Mouse (Mus musculus): ENCODE measurements at regions not wholly inside any gene's neighbourhood (a gene's known extent, or its start where the extent isn't known, plus 50 kb on each side); places are given as distances from the start of the nearest gene placed in this dataset.

DNA sequence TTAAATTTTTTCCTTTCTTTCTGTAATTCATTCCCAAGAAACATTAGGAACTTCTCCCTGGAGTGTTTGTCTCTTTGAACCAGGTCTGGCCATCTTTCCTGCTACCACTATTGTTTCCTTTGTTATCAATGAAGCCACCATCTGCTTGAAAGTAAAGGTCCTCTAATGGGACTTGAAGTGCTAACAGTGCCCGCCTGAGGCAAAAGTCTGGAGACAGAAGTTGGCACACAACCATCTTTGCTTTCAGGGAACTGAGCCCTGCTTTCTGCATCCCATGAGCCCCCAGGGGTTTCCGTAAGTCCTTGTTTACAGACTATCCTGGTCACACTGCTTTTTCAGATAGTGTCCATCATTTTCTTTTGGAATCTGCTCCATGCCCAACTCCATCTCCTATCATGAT is 546.2 kb upstream of the Mpdz start:
- Histone ChIP-seq H3K27ac (ENCODE audit: insufficient read depth, low read length) (no peak overlapping the region), H3K4me3 (ENCODE audit: extremely low read depth, insufficient read depth, insufficient read length) (no peak overlapping the region), H3K36me3 (ENCODE audit: control insufficient read depth, insufficient read depth, low read length) (no peaks in the 10 kb centered on the region), H3K27me3 (ENCODE audit: control insufficient read depth, insufficient read depth, low read length) (no peaks in the 10 kb centered on the region), H3K4me1 (ENCODE audit: control insufficient read depth, insufficient read depth, insufficient read length) (no peaks in the 10 kb centered on the region)
- no peak for DNase-seq (ENCODE audit: low read depth in 1 of 2, low spot score in 2 of 2)
- TF ChIP-seq POLR2A (IDR thresholded peaks at IDR 0.05; ENCODE audit: low read depth, low read length) (no peak), CTCF (IDR thresholded peaks at IDR 0.05; ENCODE audit: extremely low read depth, insufficient read depth, insufficient read length, insufficient replicate concordance) (no peak)
- 89% methylated on average over 2 of the region's 2 CpGs for WGBS

- no peak for DNase-seq (ENCODE audit: low read depth in 1 of 2, low spot score in 2 of 2)
- Histone ChIP-seq H3K4me3 (ENCODE audit: extremely low read depth, insufficient read depth, insufficient read length) (no peak overlapping the region), H3K27me3 (ENCODE audit: control insufficient read depth, insufficient read depth, low read length) (no peaks in the 10 kb centered on the region), H3K27ac (ENCODE audit: insufficient read depth, low read length) (no peak overlapping the region), H3K4me1 (ENCODE audit: control insufficient read depth, insufficient read depth, insufficient read length) (no peaks in the 10 kb centered on the region), H3K36me3 (ENCODE audit: control insufficient read depth, insufficient read depth, low read length) (no peaks in the 10 kb centered on the region)
- TF ChIP-seq POLR2A (IDR thresholded peaks at IDR 0.05; ENCODE audit: low read depth, low read length) (no peak), CTCF (IDR thresholded peaks at IDR 0.05; ENCODE audit: extremely low read depth, insufficient read depth, insufficient read length, insufficient replicate concordance) (no peak)
- WGBS: 80% methylated on average over 4 of the region's 4 CpGs
Observed at GRCm38 (mm10) chr4:81986616-81987015, 544.0 kb upstream of the Mpdz start.

GRCm38 (mm10) chr4:81981811-81982210 is 539.2 kb upstream of the Mpdz start:
- H3K27me3 ChIP-seq (ENCODE audit: control insufficient read depth, insufficient read depth, low read length): no peaks in the 10 kb centered on the region
- 79% methylated on average over 1 of the region's 1 CpGs for WGBS
- no peak for DNase-seq (ENCODE audit: low read depth in 1 of 2, low spot score in 2 of 2)
- no peak for TF ChIP-seq POLR2A (IDR thresholded peaks at IDR 0.05; ENCODE audit: low read depth, low read length)
- no peak for TF ChIP-seq CTCF (IDR thresholded peaks at IDR 0.05; ENCODE audit: extremely low read depth, insufficient read depth, insufficient read length, insufficient replicate concordance)
- no peaks in the 10 kb centered on the region for H3K4me1 ChIP-seq (ENCODE audit: control insufficient read depth, insufficient read depth, insufficient read length)
- H3K36me3 ChIP-seq (ENCODE audit: control insufficient read depth, insufficient read depth, low read length): no peaks in the 10 kb centered on the region
- no peak overlapping the region for H3K4me3 ChIP-seq (ENCODE audit: extremely low read depth, insufficient read depth, insufficient read length)
- no peak overlapping the region for H3K27ac ChIP-seq (ENCODE audit: insufficient read depth, low read length)

- Histone ChIP-seq H3K4me1 (ENCODE audit: control insufficient read depth, insufficient read depth, insufficient read length) (no peaks in the 10 kb centered on the region), H3K36me3 (ENCODE audit: control insufficient read depth, insufficient read depth, low read length) (no peaks in the 10 kb centered on the region), H3K4me3 (ENCODE audit: extremely low read depth, insufficient read depth, insufficient read length) (no peak overlapping the region), H3K27me3 (ENCODE audit: control insufficient read depth, insufficient read depth, low read length) (no peaks in the 10 kb centered on the region), H3K27ac (ENCODE audit: insufficient read depth, low read length) (no peak overlapping the region)
- TF ChIP-seq POLR2A (IDR thresholded peaks at IDR 0.05; ENCODE audit: low read depth, low read length) (no peak), CTCF (IDR thresholded peaks at IDR 0.05; ENCODE audit: extremely low read depth, insufficient read depth, insufficient read length, insufficient replicate concordance) (no peak)
- DNase-seq (ENCODE audit: low read depth in 1 of 2, low spot score in 2 of 2): no peak
- WGBS: 76% methylated on average over 10 of the region's 10 CpGs
Observed at GRCm38 (mm10) chr4:81970472-81970871, 527.9 kb upstream of the Mpdz start.

- Histone ChIP-seq H3K36me3 (ENCODE audit: control insufficient read depth, insufficient read depth, low read length) (no peaks in the 10 kb centered on the region), H3K4me1 (ENCODE audit: control insufficient read depth, insufficient read depth, insufficient read length) (no peaks in the 10 kb centered on the region), H3K27ac (ENCODE audit: insufficient read depth, low read length) (no peak overlapping the region), H3K27me3 (ENCODE audit: control insufficient read depth, insufficient read depth, low read length) (no peaks in the 10 kb centered on the region), H3K4me3 (ENCODE audit: extremely low read depth, insufficient read depth, insufficient read length) (no peak overlapping the region)
- 69% methylated on average over 3 of the region's 3 CpGs for WGBS
- TF ChIP-seq CTCF (IDR thresholded peaks at IDR 0.05; ENCODE audit: extremely low read depth, insufficient read depth, insufficient read length, insufficient replicate concordance) (no peak), POLR2A (IDR thresholded peaks at IDR 0.05; ENCODE audit: low read depth, low read length) (no peak)
- DNase-seq (ENCODE audit: low read depth in 1 of 2, low spot score in 2 of 2): no peak
Observed at GRCm38 (mm10) chr4:81969621-81970115, 527.1 kb upstream of the Mpdz start.

- Histone ChIP-seq H3K4me3 (ENCODE audit: extremely low read depth, insufficient read depth, insufficient read length) (no peak overlapping the region), H3K36me3 (ENCODE audit: control insufficient read depth, insufficient read depth, low read length) (no peaks in the 10 kb centered on the region), H3K4me1 (ENCODE audit: control insufficient read depth, insufficient read depth, insufficient read length) (no peaks in the 10 kb centered on the region), H3K27me3 (ENCODE audit: control insufficient read depth, insufficient read depth, low read length) (no peaks in the 10 kb centered on the region), H3K27ac (ENCODE audit: insufficient read depth, low read length) (no peak overlapping the region)
- no peak for DNase-seq (ENCODE audit: low read depth in 1 of 2, low spot score in 2 of 2)
- WGBS: 91% methylated on average over 1 of the region's 1 CpGs
- TF ChIP-seq CTCF (IDR thresholded peaks at IDR 0.05; ENCODE audit: extremely low read depth, insufficient read depth, insufficient read length, insufficient replicate concordance): no peak
- TF ChIP-seq POLR2A (IDR thresholded peaks at IDR 0.05; ENCODE audit: low read depth, low read length): no peak
Observed at GRCm38 (mm10) chr4:81966054-81966623, 523.5 kb upstream of the Mpdz start.

DNA sequence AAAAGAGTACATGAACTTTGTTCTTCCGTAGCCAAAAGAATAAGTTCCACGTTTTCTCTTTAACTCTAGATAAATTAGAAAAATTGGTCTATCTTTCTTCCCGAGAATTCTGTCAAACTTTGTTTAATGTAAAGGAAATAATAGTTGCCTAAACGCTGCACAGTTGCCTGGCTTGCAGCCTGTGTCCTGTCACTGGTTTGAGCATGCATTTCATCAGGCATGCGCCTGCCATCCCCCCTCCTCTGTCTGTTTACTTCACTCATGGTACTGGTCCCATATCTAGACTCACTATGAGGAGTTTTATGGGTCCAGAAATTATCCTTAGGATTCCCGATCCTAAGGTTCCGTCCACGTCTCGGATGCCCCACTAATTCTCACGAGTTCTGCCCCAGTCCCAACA is 520.5 kb upstream of the Mpdz start:
- DNase-seq (ENCODE audit: low read depth in 1 of 2, low spot score in 2 of 2): no peak
- TF ChIP-seq CTCF (IDR thresholded peaks at IDR 0.05; ENCODE audit: extremely low read depth, insufficient read depth, insufficient read length, insufficient replicate concordance) (no peak), POLR2A (IDR thresholded peaks at IDR 0.05; ENCODE audit: low read depth, low read length) (no peak)
- H3K27me3 ChIP-seq (ENCODE audit: control insufficient read depth, insufficient read depth, low read length): no peaks in the 10 kb centered on the region
- no peaks in the 10 kb centered on the region for H3K36me3 ChIP-seq (ENCODE audit: control insufficient read depth, insufficient read depth, low read length)
- no peaks in the 10 kb centered on the region for H3K4me1 ChIP-seq (ENCODE audit: control insufficient read depth, insufficient read depth, insufficient read length)
- H3K27ac ChIP-seq (ENCODE audit: insufficient read depth, low read length): no peak overlapping the region
- H3K4me3 ChIP-seq (ENCODE audit: extremely low read depth, insufficient read depth, insufficient read length): no peak overlapping the region
- 85% methylated on average over 10 of the region's 10 CpGs for WGBS

All from spleen, adult 2 months (tissue).